Mouse (Mus musculus) neural tube, embryonic 14.5 days (tissue): ENCODE results near the gene Tulp3. TPM values are rescaled to one million over a fixed set of nuclear protein-coding genes. Genes with fewer than 3 reads are reported as not detected.

Source experiments
- ATAC-seq: fragments of 200-750 bp; cut with Nextera tagmentation; 2 replicates; pipeline ENCODE4 v1.8.0; 2017; ENCODE audit warnings: low read depth, mild to moderate bottlenecking, moderate TSS enrichment, moderate library complexity
- H3K27ac ChIP-seq: fragments of 300-500 bp; sonication (generic); 2 replicates; pipeline ENCODE4 v1.5.1; 2014; ENCODE audit warnings: low read depth, mild to moderate bottlenecking, control low read depth, low read length, moderate library complexity, mixed read lengths
- H3K27me3 ChIP-seq: fragments of 300-500 bp; sonication (generic); 2 replicates; pipeline ENCODE4 v1.6.1; 2014; ENCODE audit warnings: low read length; ENCODE audit not compliant: control insufficient read depth, insufficient read depth
- H3K36me3 ChIP-seq: fragments of 300-500 bp; sonication (generic); 2 replicates; pipeline ENCODE4 v1.6.1; 2014; ENCODE audit warnings: low read length, mixed read lengths; ENCODE audit not compliant: control insufficient read depth, insufficient read depth
- H3K4me1 ChIP-seq: fragments of 300-500 bp; sonication (generic); 2 replicates; pipeline ENCODE4 v1.6.1; 2014; ENCODE audit warnings: low read length; ENCODE audit not compliant: control insufficient read depth, insufficient read depth
- H3K4me2 ChIP-seq: fragments of 300-500 bp; sonication (generic); 2 replicates; pipeline ENCODE4 v1.6.1; 2014; ENCODE audit warnings: mild to moderate bottlenecking, low read depth, low read length, control low read depth
- H3K4me3 ChIP-seq: fragments of 300-500 bp; sonication (generic); 2 replicates; pipeline ENCODE4 v1.5.1; 2014; ENCODE audit warnings: low read depth, low read length, control low read depth, mixed read lengths
- H3K9ac ChIP-seq: fragments of 300-500 bp; sonication (generic); replicated peaks from 2 replicates; pipeline ENCODE4 v1.6.1; 2014; ENCODE audit warnings: low read depth, mild to moderate bottlenecking, control low read depth, low read length, mixed read lengths
- H3K9me3 ChIP-seq: fragments of 300-500 bp; sonication (generic); 2 replicates; pipeline ENCODE4 v1.6.1; 2016; ENCODE audit warnings: low read length; ENCODE audit not compliant: control insufficient read depth
- WGBS: fragments of 180-500 bp; shearing (Covaris S2); extraction: QIAGEN DNeasy Blood & Tissue Kit; methylation state at CpG from one replicate; pipeline ENCODE4 v1.1.7; 2014; 5-methylcytosine and 5-hydroxymethylcytosine counted together
- polyA plus RNA-seq: library from polyadenylated mRNA; unstranded; fragments of >200 nt; fragmentation: Nextera tagmentation; extraction: Ambion mirVana; gene quantifications from 2 replicates; pipeline ENCODE4 v1.2.1, GENCODE M21; 2014

Gene Tulp3
- polyA plus RNA-seq, 1 experiment from 2014 or later = 22.4 TPM

GRCm38 (mm10) chr6:128345623-128346022 is 10.0 kb downstream of the Tulp3 start:
- Histone ChIP-seq H3K4me3 (no peak overlapping the region), H3K36me3 (peaks cover 7% of the 10 kb centered on the region; the same call in 1 of the 2 replicates), H3K9ac (no peak overlapping the region), H3K4me1 (0 out of 2 replicates have a peak, but pooled peaks cover 3% of the 10 kb centered on the region), H3K27me3 (no peaks in the 10 kb centered on the region), H3K4me2 (no peak overlapping the region), H3K27ac (no peak overlapping the region), H3K9me3 (no peaks in the 10 kb centered on the region)
- WGBS = 92% methylated on average over 10 of the region's 10 CpGs
- ATAC-seq = no peak

GRCm38 (mm10) chr6:128341956-128342723 is 13.5 kb downstream of the Tulp3 start:
- Histone ChIP-seq H3K9ac (no peak overlapping the region), H3K4me2 (no peak overlapping the region), H3K27ac (no peak overlapping the region), H3K4me3 (no peak overlapping the region), H3K27me3 (no peaks in the 10 kb centered on the region), H3K9me3 (no peaks in the 10 kb centered on the region), H3K4me1 (no peaks in the 10 kb centered on the region), H3K36me3 (0 out of 2 replicates have a peak, but pooled peaks cover 6% of the 10 kb centered on the region)
- WGBS = 94% methylated on average over 11 of the region's 11 CpGs
- no peak for ATAC-seq

- Histone ChIP-seq H3K4me2 (no peak overlapping the region), H3K4me3 (no peak overlapping the region), H3K27ac (no peak overlapping the region), H3K4me1 (no peaks in the 10 kb centered on the region), H3K9me3 (no peaks in the 10 kb centered on the region), H3K9ac (no peak overlapping the region), H3K36me3 (0 out of 2 replicates have a peak, but pooled peaks cover 6% of the 10 kb centered on the region), H3K27me3 (no peaks in the 10 kb centered on the region)
- 43% methylated on average over 5 of the region's 5 CpGs for WGBS
- ATAC-seq = 0 out of 2 replicates have a peak, but pooled peaks have one; percentile 26
These were observed 16.8 kb downstream of the Tulp3 start for GRCm38 (mm10) chr6:128338876-128339275.

GRCm38 (mm10) chr6:128337467-128337866 is 18.2 kb downstream of the Tulp3 start:
- 83% methylated on average over 7 of the region's 7 CpGs for WGBS
- Histone ChIP-seq H3K4me1 (no peaks in the 10 kb centered on the region), H3K36me3 (peaks cover 8% of the 10 kb centered on the region), H3K9me3 (no peaks in the 10 kb centered on the region), H3K4me2 (no peak overlapping the region), H3K9ac (no peak overlapping the region), H3K27ac (no peak overlapping the region; the same call in 1 of the 2 replicates), H3K27me3 (no peaks in the 10 kb centered on the region), H3K4me3 (no peak overlapping the region)
- no peak for ATAC-seq

GRCm38 (mm10) chr6:128334397-128335124 is 21.1 kb downstream of the Tulp3 start:
- H3K27ac ChIP-seq = peak overlapping the region; percentile 5; the same call in 1 of the 2 replicates

GRCm38 (mm10) chr6:128318317-128318716 is 37.3 kb downstream of the Tulp3 start:
- no peaks in the 10 kb centered on the region for H3K27me3 ChIP-seq
- no peaks in the 10 kb centered on the region for H3K9me3 ChIP-seq
- H3K36me3 ChIP-seq = peaks cover 15% of the 10 kb centered on the region
- H3K4me3 ChIP-seq = no peak overlapping the region
- WGBS = 12% methylated on average over 4 of the region's 4 CpGs
- no peak overlapping the region for H3K9ac ChIP-seq
- peak; percentile 68 for ATAC-seq
- H3K4me1 ChIP-seq = no peaks in the 10 kb centered on the region
- no peak overlapping the region for H3K4me2 ChIP-seq
- no peak overlapping the region for H3K27ac ChIP-seq

More at GRCm38 (mm10) chr6:128334397-128335124, 21.1 kb downstream of the Tulp3 start:
- H3K9ac ChIP-seq = no peak overlapping the region
- peak; percentile 75; the same call in 1 of the 2 replicates for ATAC-seq
- no peak overlapping the region for H3K4me2 ChIP-seq
- H3K27me3 ChIP-seq = no peaks in the 10 kb centered on the region
- 22% methylated on average over 12 of the region's 12 CpGs for WGBS
- H3K9me3 ChIP-seq = no peaks in the 10 kb centered on the region
- H3K36me3 ChIP-seq = peaks cover 13% of the 10 kb centered on the region
- no peaks in the 10 kb centered on the region for H3K4me1 ChIP-seq
- H3K4me3 ChIP-seq = no peak overlapping the region

- H3K27ac ChIP-seq = no peak overlapping the region
- H3K27me3 ChIP-seq = no peaks in the 10 kb centered on the region
These were observed 40.1 kb downstream of the Tulp3 start for GRCm38 (mm10) chr6:128315597-128315996.

GRCm38 (mm10) chr6:128314796-128315195 is 40.9 kb downstream of the Tulp3 start:
- 81% methylated on average over 6 of the region's 6 CpGs for WGBS
- Histone ChIP-seq H3K4me2 (no peak overlapping the region), H3K9ac (no peak overlapping the region), H3K9me3 (no peaks in the 10 kb centered on the region), H3K4me1 (no peaks in the 10 kb centered on the region), H3K27ac (no peak overlapping the region), H3K36me3 (no peaks in the 10 kb centered on the region), H3K27me3 (no peaks in the 10 kb centered on the region), H3K4me3 (no peak overlapping the region)
- ATAC-seq = no peak

More at GRCm38 (mm10) chr6:128315597-128315996, 40.1 kb downstream of the Tulp3 start:
- H3K9ac ChIP-seq = no peak overlapping the region
- H3K4me3 ChIP-seq = no peak overlapping the region
- no peaks in the 10 kb centered on the region for H3K36me3 ChIP-seq
- no peaks in the 10 kb centered on the region for H3K9me3 ChIP-seq
- H3K4me1 ChIP-seq = no peaks in the 10 kb centered on the region
- 82% methylated on average over 8 of the region's 8 CpGs for WGBS
- H3K4me2 ChIP-seq = no peak overlapping the region
- no peak for ATAC-seq

- Histone ChIP-seq H3K27me3 (no peaks in the 10 kb centered on the region), H3K4me3 (no peak overlapping the region), H3K36me3 (no peaks in the 10 kb centered on the region), H3K4me1 (no peaks in the 10 kb centered on the region), H3K9me3 (no peaks in the 10 kb centered on the region), H3K4me2 (no peak overlapping the region), H3K27ac (no peak overlapping the region), H3K9ac (no peak overlapping the region)
- peak; percentile 68; the same call in 1 of the 2 replicates for ATAC-seq
- WGBS = 30% methylated on average over 4 of the region's 4 CpGs
These were observed 47.3 kb downstream of the Tulp3 start for GRCm38 (mm10) chr6:128308311-128308710.
